Mouse (Mus musculus) embryonic facial prominence, embryonic 11.5 days (tissue): ENCODE results near the gene Il10ra. TPM values are rescaled to one million over a fixed set of nuclear protein-coding genes. Genes with fewer than 3 reads are reported as not detected.

ENCODE experiments used
- ATAC-seq: fragments of 200-750 bp; cut with Nextera tagmentation; replicated peaks from 2 replicates; pipeline ENCODE4 v1.8.0; 2017; ENCODE audit warnings: low read depth; ENCODE audit not compliant: insufficient number of reproducible peaks, low FRiP score, low TSS enrichment
- DNase-seq: peaks from one replicate; pipeline ENCODE4 v3.0.0-alpha.2; 2015; ENCODE audit warnings: low spot score
- H3K27ac ChIP-seq: fragments of 300-500 bp; sonication (generic); replicated peaks from 2 replicates; pipeline ENCODE4 v1.5.1; 2014; ENCODE audit warnings: mild to moderate bottlenecking, low read depth, low read length, control low read depth
- H3K27me3 ChIP-seq: fragments of 300-500 bp; sonication (generic); 2 replicates; pipeline ENCODE4 v1.6.1; 2014; ENCODE audit warnings: mild to moderate bottlenecking, low read length, moderate library complexity, mixed read lengths; ENCODE audit not compliant: control insufficient read depth, insufficient read depth
- H3K36me3 ChIP-seq: fragments of 300-500 bp; sonication (generic); replicated peaks from 2 replicates; pipeline ENCODE4 v1.6.1; 2014; ENCODE audit warnings: low read depth, mild to moderate bottlenecking, low read length, moderate library complexity, mixed read lengths; ENCODE audit not compliant: control insufficient read depth, insufficient read depth
- H3K4me1 ChIP-seq: fragments of 300-500 bp; sonication (generic); 2 replicates; pipeline ENCODE4 v1.6.1; 2014; ENCODE audit warnings: low read length, mixed read lengths; ENCODE audit not compliant: control insufficient read depth, insufficient read depth
- H3K4me2 ChIP-seq: fragments of 300-500 bp; sonication (generic); 2 replicates; pipeline ENCODE4 v1.6.1; 2014; ENCODE audit warnings: low read depth, mild to moderate bottlenecking, control low read depth, low read length, moderate library complexity
- H3K4me3 ChIP-seq: fragments of 300-500 bp; sonication (generic); 2 replicates; pipeline ENCODE4 v1.5.1; 2014; ENCODE audit warnings: low read depth, low read length, control low read depth
- H3K9ac ChIP-seq: fragments of 300-500 bp; sonication (generic); replicated peaks from 2 replicates; pipeline ENCODE4 v1.6.1; 2014; ENCODE audit warnings: mild to moderate bottlenecking, control low read depth, low read length
- H3K9me3 ChIP-seq: fragments of 300-500 bp; sonication (generic); replicated peaks from 2 replicates; pipeline ENCODE4 v1.6.1; 2016; ENCODE audit warnings: mild to moderate bottlenecking, low read length, inconsistent platforms, mixed read lengths; ENCODE audit not compliant: control insufficient read depth
- WGBS: fragments of 180-500 bp; shearing (Covaris S2); extraction: QIAGEN DNeasy Blood & Tissue Kit; methylation state at CpG from one replicate; pipeline ENCODE4 v1.1.7; 2014; 5-methylcytosine and 5-hydroxymethylcytosine counted together
- polyA plus RNA-seq: library from polyadenylated mRNA; unstranded; fragments of >200 nt; fragmentation: Nextera tagmentation; extraction: Ambion mirVana; gene quantifications from 2 replicates; pipeline ENCODE4 v1.2.1, GENCODE M21; 2014

The Il10ra gene
- polyA plus RNA-seq, 1 experiment from 2014 or later = 1.2 TPM

DNA sequence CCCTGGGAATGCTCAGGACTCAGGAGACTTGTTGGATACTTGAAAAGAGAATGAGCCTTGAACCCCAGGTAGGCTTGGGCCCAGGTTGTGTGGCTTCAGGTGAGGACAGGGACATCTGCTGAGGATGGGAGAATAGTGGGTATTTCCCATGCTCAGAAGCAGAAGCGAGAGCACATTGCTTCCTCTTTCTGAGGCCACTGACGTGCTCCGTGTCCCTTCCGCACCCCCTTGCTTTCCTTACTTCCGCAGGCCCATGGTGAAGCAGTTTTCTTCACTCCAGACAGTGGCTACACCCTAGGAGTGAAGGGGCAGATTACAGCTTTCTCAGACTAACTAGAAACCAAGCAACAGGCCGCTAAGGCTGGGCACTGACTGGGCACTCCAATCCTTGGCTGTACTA is 22.9 kb downstream of the Il10ra start:
- DNase-seq (no peak), ATAC-seq (no peak)
- Histone ChIP-seq H3K4me3 (no peak overlapping the region), H3K4me1 (no peaks in the 10 kb centered on the region), H3K27me3 (no peaks in the 10 kb centered on the region), H3K36me3 (no peaks in the 10 kb centered on the region), H3K4me2 (no peak overlapping the region), H3K27ac (no peak overlapping the region), H3K9me3 (no peaks in the 10 kb centered on the region), H3K9ac (no peak overlapping the region)
- WGBS = 87% methylated on average over 6 of the region's 6 CpGs

DNA sequence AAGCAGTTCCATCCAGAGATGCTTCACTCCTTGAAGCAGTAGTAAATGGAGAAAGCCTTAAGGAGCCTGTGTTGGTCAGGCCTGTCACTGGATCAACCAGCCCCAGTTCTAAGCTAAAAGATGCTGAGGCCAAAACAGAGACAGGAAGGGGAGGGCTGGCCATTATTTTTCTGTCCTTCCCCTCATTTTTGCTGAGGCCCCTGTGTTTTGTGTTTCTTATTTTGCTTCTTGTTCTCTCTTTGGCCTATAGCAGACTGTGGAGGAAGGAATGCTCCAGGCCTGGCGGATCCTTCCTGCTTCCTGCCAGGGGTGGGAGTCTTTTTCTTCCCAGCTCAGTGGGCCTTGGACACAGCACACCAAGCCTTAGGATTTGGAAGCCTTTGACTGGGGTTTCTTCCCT is 23.5 kb downstream of the Il10ra start:
- no peak overlapping the region for H3K4me2 ChIP-seq
- ATAC-seq (no peak), DNase-seq (no peak)
- H3K9me3 ChIP-seq = no peaks in the 10 kb centered on the region
- no peak overlapping the region for H3K9ac ChIP-seq
- no peak overlapping the region for H3K27ac ChIP-seq
- no peaks in the 10 kb centered on the region for H3K4me1 ChIP-seq
- WGBS = 83% methylated on average over 1 of the region's 1 CpGs
- H3K27me3 ChIP-seq = no peaks in the 10 kb centered on the region
- H3K36me3 ChIP-seq = no peaks in the 10 kb centered on the region
- no peak overlapping the region for H3K4me3 ChIP-seq

DNA sequence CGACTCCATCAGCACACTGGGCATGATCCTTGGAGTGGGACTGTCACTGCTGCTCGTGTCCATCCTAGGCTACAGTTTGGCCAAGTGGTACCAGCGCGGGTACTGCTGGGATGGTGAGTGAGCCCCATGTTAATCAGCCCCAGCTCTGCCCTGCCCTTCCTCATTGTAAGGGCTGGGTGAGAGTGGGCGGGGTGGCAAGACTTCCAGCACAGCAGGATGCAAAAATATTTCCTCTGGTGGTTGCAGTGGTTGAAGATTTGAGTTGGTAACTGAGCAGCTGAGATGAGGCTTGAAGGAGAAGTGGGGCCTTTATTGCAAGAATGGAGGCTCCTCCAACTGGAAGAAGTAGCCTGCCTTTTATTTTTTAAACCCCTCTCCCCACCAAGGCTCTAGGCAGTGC is 27.6 kb downstream of the Il10ra start:
- Histone ChIP-seq H3K36me3 (no peaks in the 10 kb centered on the region), H3K27me3 (no peaks in the 10 kb centered on the region), H3K27ac (no peak overlapping the region), H3K4me3 (no peak overlapping the region), H3K9me3 (no peaks in the 10 kb centered on the region), H3K4me2 (no peak overlapping the region), H3K4me1 (no peaks in the 10 kb centered on the region), H3K9ac (no peak overlapping the region)
- WGBS = 82% methylated on average over 5 of the region's 5 CpGs
- ATAC-seq (no peak), DNase-seq (no peak)

DNA sequence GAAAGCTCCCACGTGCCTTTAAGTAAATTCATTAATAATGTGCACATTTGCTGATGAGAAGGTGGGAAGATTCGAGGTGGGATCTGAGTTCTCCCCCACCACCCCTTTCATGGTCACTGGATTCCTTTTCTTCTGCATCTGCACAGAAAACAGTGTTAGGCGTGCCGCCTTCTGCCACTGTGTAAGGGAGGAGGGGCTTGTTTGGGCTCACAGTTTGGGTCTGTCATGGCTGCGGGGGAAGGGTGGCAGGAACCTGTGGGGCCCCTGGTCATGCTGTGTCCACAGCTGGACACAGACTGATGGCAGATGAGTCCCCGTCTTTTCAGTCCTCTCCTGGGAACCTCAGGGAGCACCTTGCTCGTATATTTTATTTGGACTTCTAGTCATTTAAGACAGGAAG is 32.2 kb downstream of the Il10ra start:
- Histone ChIP-seq H3K36me3 (no peaks in the 10 kb centered on the region), H3K4me3 (no peak overlapping the region), H3K27me3 (no peaks in the 10 kb centered on the region), H3K27ac (no peak overlapping the region), H3K4me2 (no peak overlapping the region), H3K9me3 (no peaks in the 10 kb centered on the region), H3K4me1 (no peaks in the 10 kb centered on the region), H3K9ac (no peak overlapping the region)
- WGBS = 48% methylated on average over 7 of the region's 7 CpGs
- no peak for DNase-seq
- ATAC-seq = no peak

DNA sequence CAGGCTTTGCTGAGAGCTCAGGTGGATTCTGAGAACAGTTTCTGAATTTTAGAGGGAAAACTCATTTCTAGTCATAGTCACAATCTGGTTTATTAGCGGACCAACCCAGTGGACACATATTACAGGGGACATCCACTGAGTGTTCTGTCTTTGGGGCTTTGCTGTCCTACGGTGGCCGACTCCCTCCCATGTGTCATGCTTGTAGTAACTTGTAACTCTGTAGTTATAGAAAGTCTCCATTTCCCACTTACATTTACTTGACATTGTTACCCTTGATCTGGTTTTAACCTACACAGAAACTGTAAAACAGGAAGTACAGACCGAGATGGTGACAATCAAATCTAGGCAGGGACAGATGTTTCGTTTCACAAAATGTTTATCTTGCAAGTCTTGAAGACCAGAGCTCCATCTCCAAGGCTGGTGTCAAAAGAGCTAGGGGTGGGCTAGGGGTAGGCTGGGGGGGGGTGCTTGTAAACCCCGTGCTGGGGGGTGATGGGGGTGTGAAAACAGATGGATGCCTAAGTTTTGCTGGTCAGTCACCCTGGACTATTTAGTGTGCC is 33.2 kb downstream of the Il10ra start:
- Histone ChIP-seq H3K4me3 (no peak overlapping the region), H3K36me3 (no peaks in the 10 kb centered on the region), H3K4me1 (no peaks in the 10 kb centered on the region), H3K4me2 (no peak overlapping the region), H3K9me3 (no peaks in the 10 kb centered on the region), H3K27me3 (no peaks in the 10 kb centered on the region), H3K27ac (no peak overlapping the region), H3K9ac (no peak overlapping the region)
- no peak for ATAC-seq
- no peak for DNase-seq
- WGBS = 68% methylated on average over 6 of the region's 6 CpGs

DNA sequence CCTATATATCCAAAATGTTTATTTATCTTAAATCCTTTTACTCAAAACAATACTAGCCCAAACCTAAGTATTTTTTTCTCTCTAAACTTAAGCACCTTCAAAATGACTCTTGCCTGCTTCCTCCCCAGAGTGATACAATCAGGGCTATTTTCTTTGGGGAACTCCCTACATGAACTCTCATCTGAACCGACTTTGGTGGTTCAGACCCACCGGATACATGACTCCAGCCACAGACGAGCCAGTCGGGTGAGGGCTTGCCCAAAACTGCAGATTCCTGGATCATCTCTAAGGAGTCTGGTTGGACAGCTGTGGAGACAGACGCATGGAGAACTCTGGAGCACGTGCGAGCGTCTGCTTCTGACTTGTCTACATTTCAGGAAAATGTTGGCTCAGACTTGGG is 39.6 kb downstream of the Il10ra start:
- 76% methylated on average over 8 of the region's 8 CpGs for WGBS
- no peaks in the 10 kb centered on the region for H3K27me3 ChIP-seq
- no peak overlapping the region for H3K9ac ChIP-seq
- H3K4me3 ChIP-seq = no peak overlapping the region
- no peaks in the 10 kb centered on the region for H3K4me1 ChIP-seq
- H3K4me2 ChIP-seq = no peak overlapping the region
- no peaks in the 10 kb centered on the region for H3K9me3 ChIP-seq
- H3K36me3 ChIP-seq = no peaks in the 10 kb centered on the region
- H3K27ac ChIP-seq = no peak overlapping the region
- ATAC-seq (no peak), DNase-seq (no peak)

DNA sequence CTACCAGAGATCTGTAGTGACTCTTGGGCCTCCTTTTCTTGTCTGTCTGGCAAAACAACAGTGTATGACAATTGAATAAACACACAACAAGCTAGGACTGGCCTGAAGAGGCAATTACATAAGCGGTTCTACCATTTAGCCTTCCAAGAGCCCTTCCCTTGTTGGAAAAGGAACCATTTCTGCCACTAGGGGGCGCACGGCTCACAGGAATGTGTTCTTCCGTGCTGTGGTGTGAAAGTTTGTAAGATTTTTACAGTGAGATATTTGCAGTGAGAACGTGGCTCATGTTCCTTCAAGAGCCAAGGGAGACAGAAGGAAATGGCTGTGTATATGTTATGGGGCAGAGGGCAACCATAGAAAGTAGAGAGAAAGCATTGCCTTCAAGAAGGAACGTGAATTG is 47.4 kb downstream of the Il10ra start:
- no peak for ATAC-seq
- 16% methylated on average over 6 of the region's 6 CpGs for WGBS
- H3K9me3 ChIP-seq = no peaks in the 10 kb centered on the region
- H3K4me3 ChIP-seq = no peak overlapping the region
- no peak overlapping the region for H3K27ac ChIP-seq
- H3K27me3 ChIP-seq = no peaks in the 10 kb centered on the region
- H3K36me3 ChIP-seq = no peaks in the 10 kb centered on the region
- no peaks in the 10 kb centered on the region for H3K4me1 ChIP-seq
- H3K4me2 ChIP-seq = no peak overlapping the region
- DNase-seq = peak; percentile 94
- no peak overlapping the region for H3K9ac ChIP-seq

DNA sequence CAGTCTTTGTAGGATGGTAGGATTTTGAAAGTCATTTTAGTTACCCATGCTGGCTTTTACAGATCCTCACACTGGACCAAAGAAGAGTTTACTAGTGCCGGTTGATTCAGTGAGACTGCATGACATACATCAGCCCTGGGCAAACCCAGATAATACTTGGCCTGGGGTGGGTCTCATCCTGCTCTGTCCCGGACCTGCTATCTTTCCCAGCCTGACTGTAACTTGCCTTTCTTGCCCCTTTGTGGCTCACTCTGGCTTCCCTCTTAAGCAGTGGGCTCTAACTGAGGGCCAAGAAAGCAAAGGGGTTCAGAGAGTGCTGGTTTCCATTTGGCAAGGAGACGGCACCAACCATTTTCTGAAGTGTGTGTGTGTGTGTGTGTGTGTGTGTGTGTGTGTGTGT is 49.3 kb downstream of the Il10ra start:
- ATAC-seq (no peak), DNase-seq (no peak)
- no peak overlapping the region for H3K4me3 ChIP-seq
- no peak overlapping the region for H3K27ac ChIP-seq
- no peaks in the 10 kb centered on the region for H3K36me3 ChIP-seq
- no peak overlapping the region for H3K4me2 ChIP-seq
- no peaks in the 10 kb centered on the region for H3K9me3 ChIP-seq
- no peaks in the 10 kb centered on the region for H3K4me1 ChIP-seq
- WGBS = 80% methylated on average over 3 of the region's 3 CpGs
- no peaks in the 10 kb centered on the region for H3K27me3 ChIP-seq
- H3K9ac ChIP-seq = no peak overlapping the region
